Mouse (Mus musculus): ENCODE measurements around the gene Clic1. TPM values are rescaled to one million over a fixed set of nuclear protein-coding genes. Genes with fewer than 3 reads are reported as not detected.

Clic1 gene
- polyA plus RNA-seq, 1 experiment from 2014 or later: 359 TPM

Other genes with a start within 250 kb of the Clic1 start
- not detected in 3 replicates for gene Cyp21a1, start 245.4 kb upstream of the Clic1 start, polyA plus RNA-seq (2018)
- 23.5 to 36.5 TPM (median 28.1 TPM) in 3 replicates for gene Stk19, start 213.0 kb upstream of the Clic1 start, polyA plus RNA-seq (2018)
- gene Dxo, start 212.9 kb upstream of the Clic1 start, polyA plus RNA-seq (2018): 13.6 to 19.8 TPM (median 15.8 TPM) in 3 replicates
- gene Skiv2l, start 199.8 kb upstream of the Clic1 start, polyA plus RNA-seq (2018): 16.7 to 36.7 TPM (median 23.6 TPM) in 3 replicates
- 46.9 to 59.7 TPM (median 52.1 TPM) in 3 replicates for gene Nelfe, start 199.6 kb upstream of the Clic1 start, polyA plus RNA-seq (2018)
- 2.6 to 6.4 TPM (median 4.7 TPM) in 3 replicates for gene Cfb, start 187.4 kb upstream of the Clic1 start, polyA plus RNA-seq (2018)
- 5.4 to 6.2 TPM (median 5.5 TPM) in 3 replicates for gene Zbtb12, start 170.5 kb upstream of the Clic1 start, polyA plus RNA-seq (2018)
- not detected in 3 replicates for gene Gm20547, start 167.9 kb upstream of the Clic1 start, polyA plus RNA-seq (2018)
- 0.63 to 0.95 TPM (median 0.86 TPM) in 3 replicates for gene C2, start 151.7 kb upstream of the Clic1 start, polyA plus RNA-seq (2018)
- gene Ehmt2, start 151.5 kb upstream of the Clic1 start, polyA plus RNA-seq (2018): 59.6 to 100 TPM (median 69.3 TPM) in 3 replicates
- gene Slc44a4, start 135.5 kb upstream of the Clic1 start, polyA plus RNA-seq (2018): not detected in 3 replicates
- 80.3 to 98.8 TPM (median 81.2 TPM) in 3 replicates for gene Neu1, start 118.7 kb upstream of the Clic1 start, polyA plus RNA-seq (2018)
- gene Hspa1b, start 90.7 kb upstream of the Clic1 start, polyA plus RNA-seq (2018): 0.57 to 1.2 TPM (median 0.69 TPM) in 3 replicates
- not detected in 3 replicates for gene Gm20481, start 80.1 kb upstream of the Clic1 start, polyA plus RNA-seq (2018)
- 1.2 to 1.9 TPM (median 1.8 TPM) in 3 replicates for gene Hspa1a, start 77.8 kb upstream of the Clic1 start, polyA plus RNA-seq (2018)
- 0.47 to 1.7 TPM (median 0.96 TPM) in 3 replicates for gene Hspa1l, start 77.3 kb upstream of the Clic1 start, polyA plus RNA-seq (2018)
- gene Lsm2, start 68.1 kb upstream of the Clic1 start, polyA plus RNA-seq (2018): 16.5 to 52.8 TPM (median 51.4 TPM) in 3 replicates
- gene Vars, start 49.0 kb upstream of the Clic1 start, polyA plus RNA-seq (2018): 7.7 to 37.5 TPM (median 19.2 TPM) in 3 replicates
- gene Vwa7, start 33.4 kb upstream of the Clic1 start, polyA plus RNA-seq (2018): 0.06 to 0.32 TPM (median 0.07 TPM) in 3 replicates
- not detected in 3 replicates for gene Sapcd1, start 21.9 kb upstream of the Clic1 start, polyA plus RNA-seq (2018)
- 0.48 to 0.51 TPM (median 0.50 TPM) in 3 replicates for gene Msh5, start 3.2 kb upstream of the Clic1 start, polyA plus RNA-seq (2018)
- gene Ddah2, start 9.1 kb downstream of the Clic1 start, polyA plus RNA-seq (2018): 3.3 to 9.6 TPM (median 4.8 TPM) in 3 replicates
- not detected in 3 replicates for gene Ly6g6c, start 15.4 kb downstream of the Clic1 start, polyA plus RNA-seq (2018)
- gene Mpig6b, start 16.2 kb downstream of the Clic1 start, polyA plus RNA-seq (2018): 0.17 TPM in 1 of 3 replicates, not detected in the others
- gene Ly6g6e, start 26.9 kb downstream of the Clic1 start, polyA plus RNA-seq (2018): not detected in 3 replicates
- 0.43 to 1.7 TPM (median 0.88 TPM) in 3 replicates for gene Ly6g6d, start 28.1 kb downstream of the Clic1 start, polyA plus RNA-seq (2018)
- not detected in 3 replicates for gene Ly6g6f, start 35.6 kb downstream of the Clic1 start, polyA plus RNA-seq (2018)
- 33.9 to 63.2 TPM (median 53.2 TPM) in 3 replicates for gene Abhd16a, start 39.3 kb downstream of the Clic1 start, polyA plus RNA-seq (2018)
- not detected in 3 replicates for gene Ly6g5c, start 58.3 kb downstream of the Clic1 start, polyA plus RNA-seq (2018)
- gene Ly6g5b, start 65.5 kb downstream of the Clic1 start, polyA plus RNA-seq (2018): 0.36 to 0.46 TPM in 2 of 3 replicates, not detected in the other
- 11.4 to 18.0 TPM (median 13.2 TPM) in 3 replicates for gene Gpank1, start 71.5 kb downstream of the Clic1 start, polyA plus RNA-seq (2018)
- 129 to 166 TPM (median 149 TPM) in 3 replicates for gene Csnk2b, start 72.1 kb downstream of the Clic1 start, polyA plus RNA-seq (2018)
- gene D17H6S53E, start 76.4 kb downstream of the Clic1 start, polyA plus RNA-seq (2018): 11.5 to 23.5 TPM (median 22.0 TPM) in 3 replicates
- not detected in 3 replicates for gene Apom, start 82.1 kb downstream of the Clic1 start, polyA plus RNA-seq (2018)
- gene Bag6, start 85.2 kb downstream of the Clic1 start, polyA plus RNA-seq (2018): 103 to 118 TPM (median 104 TPM) in 3 replicates
- 91.3 to 139 TPM (median 124 TPM) in 3 replicates for gene Prrc2a, start 114.9 kb downstream of the Clic1 start, polyA plus RNA-seq (2018)
- gene Aif1, start 126.1 kb downstream of the Clic1 start, polyA plus RNA-seq (2018): 231 to 253 TPM (median 243 TPM) in 3 replicates
- gene Lst1, start 138.5 kb downstream of the Clic1 start, polyA plus RNA-seq (2018): 322 to 615 TPM (median 449 TPM) in 3 replicates
- 0.33 to 0.50 TPM (median 0.48 TPM) in 3 replicates for gene Ltb, start 144.5 kb downstream of the Clic1 start, polyA plus RNA-seq (2018)
- gene Tnf, start 152.0 kb downstream of the Clic1 start, polyA plus RNA-seq (2018): 20.0 to 57.4 TPM (median 38.0 TPM) in 3 replicates
- gene Lta, start 155.4 kb downstream of the Clic1 start, polyA plus RNA-seq (2018): not detected in 3 replicates
- gene Gm16181, start 170.9 kb downstream of the Clic1 start, polyA plus RNA-seq (2018): not detected in 3 replicates
- 5.0 to 12.5 TPM (median 6.9 TPM) in 3 replicates for gene Atp6v1g2, start 183.7 kb downstream of the Clic1 start, polyA plus RNA-seq (2018)
- gene Nfkbil1, start 185.8 kb downstream of the Clic1 start, polyA plus RNA-seq (2018): 8.3 to 16.7 TPM (median 14.8 TPM) in 3 replicates
- 113 to 158 TPM (median 122 TPM) in 3 replicates for gene Ddx39b, start 191.8 kb downstream of the Clic1 start, polyA plus RNA-seq (2018)
- 2,972 to 5,352 TPM (median 3,334 TPM) in 3 replicates for gene H2-D1, start 212.8 kb downstream of the Clic1 start, polyA plus RNA-seq (2018)

Data from macrophage (primary cell).